Mouse (Mus musculus): Measurements from ENCODE around the gene Lrp6.

DNA sequence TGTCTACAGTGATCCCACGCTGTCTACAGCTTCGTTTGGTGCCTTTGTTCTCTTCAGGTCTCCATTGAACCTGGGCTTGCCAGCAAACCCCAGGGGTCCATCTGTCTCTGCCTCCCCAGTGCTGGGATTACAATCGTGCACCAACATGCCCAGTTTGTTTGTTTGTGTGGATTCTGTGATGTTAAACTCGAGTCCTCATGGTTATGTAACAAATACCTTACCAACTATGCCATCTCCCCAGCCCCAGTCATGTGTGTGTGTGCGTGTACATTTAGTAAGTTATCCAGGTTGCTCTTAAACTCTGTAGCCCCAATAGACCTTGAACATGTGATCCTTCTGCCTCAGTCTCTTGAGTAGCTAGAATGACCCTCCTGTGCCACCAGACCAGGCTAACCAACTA, 19.5 kb upstream of the Lrp6 start:
- TF ChIP-seq CTCF (IDR thresholded peaks at IDR 0.05; ENCODE audit: control insufficient read depth, insufficient read depth, insufficient replicate concordance, low read depth, low read length): no peak
- TF ChIP-seq POLR2A (IDR thresholded peaks at IDR 0.05; ENCODE audit: control insufficient read depth, low read depth, low read length): no peak
